Mouse (Mus musculus) embryonic facial prominence, embryonic 11.5 days (tissue): ENCODE measurements at regions not wholly inside any gene's neighbourhood (a gene's known extent, or its start where the extent isn't known, plus 50 kb on each side); places are given as distances from the start of the nearest gene placed in this dataset.
A peak's percentile ranks its signal among the peaks of the same experiment; 100 is the strongest.

Source experiments
- ATAC-seq: fragments of 200-750 bp; cut with Nextera tagmentation; replicated peaks from 2 replicates; pipeline ENCODE4 v1.8.0; 2017; ENCODE audit warnings: low read depth; ENCODE audit not compliant: insufficient number of reproducible peaks, low FRiP score, low TSS enrichment
- DNase-seq: peaks from one replicate; pipeline ENCODE4 v3.0.0-alpha.2; 2015; ENCODE audit warnings: low spot score
- H3K27ac ChIP-seq: fragments of 300-500 bp; sonication (generic); replicated peaks from 2 replicates; pipeline ENCODE4 v1.5.1; 2014; ENCODE audit warnings: mild to moderate bottlenecking, low read depth, low read length, control low read depth
- H3K27me3 ChIP-seq: fragments of 300-500 bp; sonication (generic); 2 replicates; pipeline ENCODE4 v1.6.1; 2014; ENCODE audit warnings: mild to moderate bottlenecking, low read length, moderate library complexity, mixed read lengths; ENCODE audit not compliant: control insufficient read depth, insufficient read depth
- H3K36me3 ChIP-seq: fragments of 300-500 bp; sonication (generic); replicated peaks from 2 replicates; pipeline ENCODE4 v1.6.1; 2014; ENCODE audit warnings: low read depth, mild to moderate bottlenecking, low read length, moderate library complexity, mixed read lengths; ENCODE audit not compliant: control insufficient read depth, insufficient read depth
- H3K4me1 ChIP-seq: fragments of 300-500 bp; sonication (generic); 2 replicates; pipeline ENCODE4 v1.6.1; 2014; ENCODE audit warnings: low read length, mixed read lengths; ENCODE audit not compliant: control insufficient read depth, insufficient read depth
- H3K4me2 ChIP-seq: fragments of 300-500 bp; sonication (generic); 2 replicates; pipeline ENCODE4 v1.6.1; 2014; ENCODE audit warnings: low read depth, mild to moderate bottlenecking, control low read depth, low read length, moderate library complexity
- H3K4me3 ChIP-seq: fragments of 300-500 bp; sonication (generic); 2 replicates; pipeline ENCODE4 v1.5.1; 2014; ENCODE audit warnings: low read depth, low read length, control low read depth
- H3K9ac ChIP-seq: fragments of 300-500 bp; sonication (generic); replicated peaks from 2 replicates; pipeline ENCODE4 v1.6.1; 2014; ENCODE audit warnings: mild to moderate bottlenecking, control low read depth, low read length
- H3K9me3 ChIP-seq: fragments of 300-500 bp; sonication (generic); replicated peaks from 2 replicates; pipeline ENCODE4 v1.6.1; 2016; ENCODE audit warnings: mild to moderate bottlenecking, low read length, inconsistent platforms, mixed read lengths; ENCODE audit not compliant: control insufficient read depth
- WGBS: fragments of 180-500 bp; shearing (Covaris S2); extraction: QIAGEN DNeasy Blood & Tissue Kit; methylation state at CpG from one replicate; pipeline ENCODE4 v1.1.7; 2014; 5-methylcytosine and 5-hydroxymethylcytosine counted together

DNA sequence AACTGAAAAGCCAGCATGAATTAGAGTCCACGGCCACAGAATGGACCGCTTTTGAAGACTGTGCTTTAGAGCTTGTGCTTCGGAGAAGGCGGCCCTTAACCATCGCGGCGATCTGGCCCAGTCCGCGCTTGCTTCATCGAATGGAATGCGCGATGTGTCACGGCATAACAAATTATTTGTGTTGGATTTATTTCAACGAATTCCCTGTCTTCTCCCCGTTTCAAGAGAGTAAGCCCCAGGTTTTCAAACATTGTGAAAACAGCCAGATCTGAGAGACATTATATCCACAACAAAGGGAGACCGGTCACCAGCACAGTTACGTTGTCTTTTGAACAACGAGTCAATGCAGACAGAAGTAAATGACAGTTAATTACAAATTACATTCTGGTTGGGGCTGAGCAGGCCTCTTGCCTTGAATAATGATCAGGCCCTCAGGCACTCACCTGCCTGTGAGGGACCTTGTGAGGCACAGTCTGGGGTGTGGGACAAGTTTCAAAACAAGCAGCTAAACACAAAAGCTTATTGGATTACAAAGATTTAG is 275.9 kb upstream of the Irx2 start:
- DNase-seq (peak; percentile 35), ATAC-seq (peak; percentile 62; the same call in 1 of the 2 replicates)
- Histone ChIP-seq H3K36me3 (no peaks in the 10 kb centered on the region), H3K4me3 (no peak overlapping the region), H3K9me3 (no peaks in the 10 kb centered on the region), H3K4me1 (no peaks in the 10 kb centered on the region), H3K9ac (no peak overlapping the region), H3K4me2 (no peak overlapping the region), H3K27ac (no peak overlapping the region), H3K27me3 (no peaks in the 10 kb centered on the region)
- WGBS: 41% methylated on average over 18 of the region's 18 CpGs

DNA sequence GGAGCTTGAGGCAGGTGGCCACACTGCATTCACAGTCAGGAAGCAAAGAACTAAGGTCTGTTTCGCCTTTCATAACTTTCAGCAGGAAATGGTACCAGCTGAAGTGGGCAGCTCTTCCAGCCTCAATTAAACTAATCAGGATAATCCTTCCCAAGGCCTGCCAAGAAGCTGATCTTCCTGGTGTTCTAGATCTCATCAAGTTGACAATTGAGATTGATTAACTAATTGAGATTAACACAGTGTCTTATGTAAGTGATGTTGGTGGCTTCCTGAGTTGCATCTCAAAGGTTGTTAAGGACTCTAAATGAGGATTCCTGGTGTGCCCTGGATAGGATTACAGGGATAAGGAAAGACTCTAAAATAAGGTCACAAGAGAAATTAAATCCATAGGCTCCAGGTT is 273.3 kb upstream of the Irx2 start:
- Histone ChIP-seq H3K27me3 (no peaks in the 10 kb centered on the region), H3K9me3 (no peaks in the 10 kb centered on the region), H3K27ac (no peak overlapping the region), H3K4me3 (no peak overlapping the region), H3K4me2 (no peak overlapping the region), H3K9ac (no peak overlapping the region), H3K36me3 (no peaks in the 10 kb centered on the region), H3K4me1 (no peaks in the 10 kb centered on the region)
- 66% methylated on average over 1 of the region's 1 CpGs for WGBS
- no peak for DNase-seq
- ATAC-seq: no peak

DNA sequence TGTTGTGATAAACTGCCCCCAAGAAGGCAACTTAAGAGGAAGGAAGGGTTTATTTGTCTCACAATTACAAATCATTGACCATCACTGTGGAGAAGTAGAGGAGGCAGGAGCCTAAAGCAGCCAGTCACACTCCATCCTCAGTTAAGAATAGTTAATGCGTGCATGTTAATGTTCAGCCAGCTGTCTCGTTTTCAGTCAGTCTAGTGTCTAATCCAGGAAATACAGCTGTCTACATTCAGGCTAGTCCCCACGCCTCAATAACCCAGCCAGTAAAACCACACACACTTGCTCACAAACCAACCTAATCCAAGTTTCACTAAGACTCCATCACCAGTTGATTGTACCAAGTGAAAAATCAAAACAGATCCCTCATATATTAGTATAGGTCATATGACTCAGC is 272.8 kb upstream of the Irx2 start:
- H3K4me2 ChIP-seq: no peak overlapping the region
- no peak overlapping the region for H3K9ac ChIP-seq
- no peak overlapping the region for H3K27ac ChIP-seq
- no peaks in the 10 kb centered on the region for H3K27me3 ChIP-seq
- no peak for ATAC-seq
- no peak overlapping the region for H3K4me3 ChIP-seq
- no peak for DNase-seq
- no peaks in the 10 kb centered on the region for H3K36me3 ChIP-seq
- 72% methylated on average over 3 of the region's 3 CpGs for WGBS
- no peaks in the 10 kb centered on the region for H3K9me3 ChIP-seq
- no peaks in the 10 kb centered on the region for H3K4me1 ChIP-seq

DNA sequence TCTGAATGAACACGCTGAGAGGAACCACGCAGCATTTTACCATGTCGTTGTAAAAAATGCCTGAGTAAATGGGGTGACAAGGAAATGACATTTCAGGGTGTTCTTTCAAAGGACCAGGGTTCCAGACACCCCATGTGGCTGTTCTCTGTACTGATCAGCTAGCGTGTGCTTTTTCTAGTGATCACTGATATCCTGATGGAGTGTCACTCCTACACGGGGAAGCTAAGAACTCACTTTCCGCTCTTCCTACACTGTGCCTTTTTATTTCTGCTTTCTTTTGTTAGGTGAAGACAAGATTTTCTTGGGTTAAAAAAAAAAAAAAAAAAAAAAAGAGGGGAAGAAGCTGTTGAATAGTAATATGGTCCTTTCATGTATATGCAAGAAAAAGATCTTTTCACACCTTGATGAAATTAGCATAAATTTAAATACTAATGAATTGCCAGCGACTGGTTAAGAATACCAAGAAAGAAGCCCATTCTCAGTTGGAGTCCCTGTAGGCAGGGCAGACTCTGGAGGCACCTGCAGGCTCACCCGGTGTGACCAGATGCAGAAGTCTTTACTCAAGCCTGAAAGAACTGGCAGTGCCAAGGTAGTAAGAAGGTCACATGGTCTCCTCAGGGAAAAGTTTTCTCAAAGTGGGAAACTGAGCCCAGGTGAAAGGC is 270.2 kb upstream of the Irx2 start:
- Histone ChIP-seq H3K27ac (no peak overlapping the region), H3K4me2 (no peak overlapping the region), H3K4me1 (no peaks in the 10 kb centered on the region), H3K4me3 (no peak overlapping the region), H3K36me3 (no peaks in the 10 kb centered on the region), H3K9ac (no peak overlapping the region), H3K27me3 (no peaks in the 10 kb centered on the region), H3K9me3 (no peaks in the 10 kb centered on the region)
- 44% methylated on average over 8 of the region's 8 CpGs for WGBS
- ATAC-seq (no peak), DNase-seq (no peak)

DNA sequence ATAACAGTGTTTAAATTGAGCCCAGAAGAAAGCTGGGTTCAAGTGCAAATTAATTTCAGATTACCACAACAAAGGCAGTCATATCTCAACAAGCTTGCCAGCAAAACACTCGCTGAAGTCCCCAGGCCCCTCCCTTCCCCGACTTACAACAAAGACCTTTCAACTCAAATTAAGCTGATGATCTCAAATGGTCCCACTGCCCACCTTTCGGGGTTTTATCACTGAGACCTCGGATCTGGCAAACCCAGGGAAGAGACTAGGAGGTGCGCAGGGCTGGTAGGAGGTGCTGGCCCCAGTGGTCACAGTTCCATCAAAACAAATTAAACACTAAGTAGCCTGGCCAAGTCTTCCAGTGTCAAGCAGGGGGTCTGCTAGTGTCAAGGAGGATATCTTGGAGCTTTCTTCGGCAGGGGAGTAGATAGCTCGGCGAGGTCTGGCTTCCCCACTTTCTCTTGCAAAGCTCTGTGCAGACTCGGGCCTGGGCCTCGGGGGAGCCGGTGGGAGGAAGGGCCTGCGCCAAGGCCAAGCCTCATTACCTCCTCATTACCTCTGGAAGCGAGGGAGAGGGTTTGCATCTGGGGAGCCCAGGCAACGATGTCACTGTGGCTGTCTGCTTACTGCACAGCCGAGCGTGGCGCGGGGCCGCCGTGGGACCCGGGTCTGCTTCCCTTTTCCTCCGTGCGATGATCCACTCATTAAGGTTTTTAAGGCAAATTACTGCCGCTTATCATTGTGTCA is 262.9 kb upstream of the Irx2 start:
- Histone ChIP-seq H3K27ac (no peak overlapping the region), H3K9me3 (no peaks in the 10 kb centered on the region), H3K4me1 (peaks cover 8% of the 10 kb centered on the region; the same call in 1 of the 2 replicates), H3K4me2 (peak overlapping the region; percentile 32), H3K9ac (no peak overlapping the region), H3K4me3 (no peak overlapping the region), H3K36me3 (no peaks in the 10 kb centered on the region), H3K27me3 (no peaks in the 10 kb centered on the region)
- ATAC-seq: peak; percentile 57; the same call in 1 of the 2 replicates
- DNase-seq: peak; percentile 48
- WGBS: 12% methylated on average over 24 of the region's 24 CpGs

DNA sequence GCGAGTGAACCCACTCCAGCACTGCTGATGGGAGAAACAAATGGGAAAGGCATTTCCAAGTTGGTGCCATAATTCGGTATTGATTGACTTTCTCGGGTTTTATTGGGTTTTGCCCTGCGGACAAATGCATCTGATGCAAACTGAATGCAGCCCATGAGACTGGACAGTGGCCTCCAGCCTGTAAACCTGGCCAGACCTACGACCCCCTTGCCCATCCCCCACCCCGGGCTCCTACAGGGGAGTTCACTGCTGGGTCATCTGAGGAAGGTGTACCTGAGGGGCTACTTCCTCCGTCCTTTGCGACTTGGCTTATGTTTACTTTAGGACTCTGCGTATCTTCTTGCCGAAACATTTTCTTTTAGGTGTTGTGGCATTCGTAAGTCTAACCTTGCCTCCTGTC is 262.3 kb upstream of the Irx2 start:
- ATAC-seq (no peak), DNase-seq (no peak)
- Histone ChIP-seq H3K4me2 (peak overlapping the region; percentile 32), H3K4me1 (peaks cover 8% of the 10 kb centered on the region; the same call in 1 of the 2 replicates), H3K27me3 (no peaks in the 10 kb centered on the region), H3K9me3 (no peaks in the 10 kb centered on the region), H3K4me3 (no peak overlapping the region), H3K27ac (no peak overlapping the region), H3K9ac (no peak overlapping the region), H3K36me3 (no peaks in the 10 kb centered on the region)
- WGBS: 47% methylated on average over 11 of the region's 11 CpGs

DNA sequence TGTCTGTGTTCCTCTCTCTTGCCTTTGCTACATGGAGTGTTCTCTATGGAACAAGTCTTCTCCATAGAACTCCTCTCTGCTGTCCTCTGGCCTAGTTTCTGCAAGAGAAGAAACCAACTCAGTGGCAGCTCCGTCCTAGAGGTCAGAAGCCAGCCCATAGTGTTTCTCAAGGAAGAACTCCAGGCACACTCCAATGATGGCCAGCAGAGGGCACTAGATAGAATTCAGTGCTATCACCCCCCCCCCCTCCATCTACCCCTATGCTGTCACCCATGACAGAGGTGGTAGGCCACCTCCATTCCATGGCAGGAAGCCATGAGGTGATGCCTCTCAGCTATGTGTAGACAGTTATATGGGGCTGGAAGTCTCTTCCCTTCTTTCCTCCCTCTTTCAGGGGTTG is 258.5 kb upstream of the Irx2 start:
- no peak for ATAC-seq
- peak; percentile 45 for DNase-seq
- Histone ChIP-seq H3K9ac (no peak overlapping the region), H3K4me1 (peaks cover 8% of the 10 kb centered on the region; the same call in 1 of the 2 replicates), H3K4me2 (no peak overlapping the region), H3K36me3 (no peaks in the 10 kb centered on the region), H3K9me3 (no peaks in the 10 kb centered on the region), H3K4me3 (no peak overlapping the region), H3K27me3 (no peaks in the 10 kb centered on the region), H3K27ac (no peak overlapping the region)
- 87% methylated on average over 1 of the region's 1 CpGs for WGBS

DNA sequence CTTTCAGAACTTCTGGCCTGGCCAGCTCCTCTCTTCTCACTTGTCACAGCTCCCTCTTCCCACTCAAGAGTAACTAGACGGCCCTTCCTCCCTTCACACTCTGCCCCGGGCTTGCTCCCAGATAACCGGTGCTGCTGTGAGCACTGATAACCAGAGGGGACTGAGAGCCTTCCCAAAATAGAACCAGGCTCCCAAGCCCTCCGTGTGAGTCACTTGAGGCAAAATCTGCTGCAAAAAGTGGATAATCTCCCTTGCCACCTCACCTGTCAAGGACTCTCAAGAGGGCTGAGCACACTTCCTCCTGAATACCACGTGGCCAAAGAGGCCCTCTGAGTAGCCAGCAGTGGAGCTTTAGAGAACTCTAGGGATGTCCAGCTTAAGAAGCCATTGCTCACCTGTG is 257.6 kb upstream of the Irx2 start:
- Histone ChIP-seq H3K27ac (no peak overlapping the region), H3K4me1 (peaks cover 3% of the 10 kb centered on the region; the same call in 1 of the 2 replicates), H3K4me2 (no peak overlapping the region), H3K9ac (no peak overlapping the region), H3K27me3 (no peaks in the 10 kb centered on the region), H3K9me3 (no peaks in the 10 kb centered on the region), H3K4me3 (no peak overlapping the region), H3K36me3 (no peaks in the 10 kb centered on the region)
- DNase-seq (no peak), ATAC-seq (no peak)
- 58% methylated on average over 5 of the region's 5 CpGs for WGBS
